Mouse (Mus musculus) kidney, adult 10 weeks (tissue): Measurements from ENCODE around the gene Dmgdh. TPM values are rescaled to one million over a fixed set of nuclear protein-coding genes. Genes with fewer than 3 reads are reported as not detected.

ENCODE experiments used
- polyA plus RNA-seq: library from polyadenylated mRNA; stranded (reverse); fragments of 350-450 nt; fragmentation: Illumina TruSeq; extraction: RNeasy Lipid Tissue Mini Kit (QIAGEN cat#74804); gene quantifications from one replicate; pipeline ENCODE4 v1.2.3, GENCODE M21; 2014; ENCODE audit warnings: low read depth, low replicate concordance

The Dmgdh gene
- polyA plus RNA-seq, result 62.4 TPM

DNA sequence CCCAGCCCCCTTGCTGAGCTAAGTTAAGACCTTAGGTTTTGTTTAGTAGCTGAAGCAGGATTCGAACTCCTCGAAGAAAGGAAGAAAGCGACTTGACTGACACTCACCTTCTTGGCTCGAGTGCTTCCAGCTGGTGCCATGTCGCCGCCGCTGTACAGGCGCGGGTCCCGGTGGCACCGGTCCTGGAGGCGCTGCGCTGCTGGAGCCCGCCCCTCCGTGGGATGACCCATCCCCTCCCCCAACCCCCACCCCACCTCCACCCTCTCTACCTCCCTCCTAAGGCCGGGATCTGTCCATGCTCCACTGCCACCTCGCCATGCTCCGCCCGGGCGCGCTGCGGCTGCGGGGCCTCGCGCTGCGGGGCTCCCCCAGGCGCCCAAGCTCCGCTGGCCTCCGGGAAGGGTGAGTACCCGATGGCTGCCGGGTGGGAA is at the start of gene Dmgdh, which contains the start of gene Bhmt2:
TSS of gene Dmgdh (plus strand) at position 303 of the 431 bp plus-strand sequence.
TSS of gene Bhmt2 (minus strand) at position 172 of the 431 bp plus-strand sequence.

GRCm38 (mm10) chr13:93637282-93638245 is 36.7 kb upstream of the Dmgdh start, which contains the start of gene Bhmt:
Bhmt (minus strand) TSS chr13:93637961.

GRCm38 (mm10) chr13:93771588-93772278 is 97.5 kb downstream of the Dmgdh start, which contains the start of gene Arsb:
Arsb (plus strand) TSS chr13:93771630.

Other genes with a start within 250 kb of the Dmgdh start
- gene Jmy, start 174.6 kb upstream of the Dmgdh start, polyA plus RNA-seq, result 42.2 TPM
- 59.4 TPM for gene Bhmt, start 36.5 kb upstream of the Dmgdh start, polyA plus RNA-seq
- 94.4 TPM for gene Bhmt2, start 131 bp upstream of the Dmgdh start, polyA plus RNA-seq
- gene Arsb, start 97.2 kb downstream of the Dmgdh start, polyA plus RNA-seq, result 85.3 TPM